Mouse (Mus musculus) liver, adult 10 weeks (tissue): ENCODE measurements around the gene Adgrl4. TPM values are rescaled to one million over a fixed set of nuclear protein-coding genes. Genes with fewer than 3 reads are reported as not detected.

ENCODE experiments used
- polyA plus RNA-seq: library from polyadenylated mRNA; stranded (reverse); fragments of 350-450 nt; fragmentation: Illumina TruSeq; extraction: RNeasy Lipid Tissue Mini Kit (QIAGEN cat#74804); gene quantifications from one replicate; pipeline ENCODE4 v1.2.3, GENCODE M21; 2014; ENCODE audit warnings: low read depth, low replicate concordance

Gene Adgrl4
- 18.3 TPM for polyA plus RNA-seq

DNA sequence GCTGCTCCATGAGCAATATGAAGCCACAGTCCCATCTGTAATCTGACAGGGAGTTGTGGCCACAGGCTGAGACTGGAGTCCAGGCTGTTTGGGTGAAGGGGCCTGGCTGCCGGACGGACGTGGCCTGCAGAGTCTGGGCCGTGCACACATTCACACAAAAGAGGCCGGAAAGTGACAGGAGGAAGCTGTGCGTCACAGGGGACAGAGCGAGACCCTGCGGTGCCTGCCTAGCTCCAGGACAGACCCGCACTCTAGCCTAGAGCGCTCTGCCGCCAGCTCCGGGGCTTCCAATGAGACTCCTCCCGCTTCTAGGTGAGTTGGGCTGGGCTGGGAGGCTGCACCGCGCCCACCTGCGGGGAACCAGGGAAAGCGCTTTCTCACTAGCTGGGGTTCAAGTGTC, at the start of gene Adgrl4:
Gene Adgrl4 (plus strand): TSS at position 195 of the 400 bp plus-strand sequence.

